Mouse (Mus musculus) ES-E14 (cell line): ENCODE data around the gene Frmd5.

Experiments used
- CHD2 ChIP-seq: IDR thresholded peaks from 2 replicates; pipeline ENCODE4 v1.6.1; 2014; ENCODE audit warnings: mild to moderate bottlenecking, low read depth, low read length, inconsistent platforms
- MAFK ChIP-seq: IDR thresholded peaks from 2 replicates; pipeline ENCODE4 v1.6.1; 2014; ENCODE audit warnings: mild to moderate bottlenecking, low read depth, low read length, inconsistent platforms; ENCODE audit not compliant: insufficient read depth
- ZNF384 ChIP-seq: IDR thresholded peaks from 2 replicates; pipeline ENCODE4 v1.6.1; 2012; ENCODE audit warnings: low read depth, low read length, inconsistent platforms

DNA sequence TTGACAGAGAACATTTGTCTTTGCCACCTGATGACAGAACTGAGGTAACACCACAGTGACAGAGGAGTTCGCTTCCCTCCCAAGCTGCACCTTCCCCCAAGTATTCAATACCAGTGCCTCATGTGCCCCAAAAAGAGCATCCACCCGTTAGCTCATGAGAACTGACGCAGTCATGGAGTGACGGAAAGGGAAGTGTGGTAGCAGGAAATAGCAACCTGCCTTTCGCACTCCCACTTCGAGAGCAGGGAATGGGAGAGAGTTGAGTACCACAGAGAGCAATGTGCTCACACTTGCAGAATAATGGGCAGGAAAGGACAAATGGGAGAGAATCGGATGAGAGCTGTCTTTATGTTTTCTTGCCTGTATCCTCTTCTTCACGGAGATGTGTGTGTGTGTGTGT, 39.2 kb upstream of the Frmd5 start:
- TF ChIP-seq CHD2 = no peak
- TF ChIP-seq ZNF384 = no peak
- TF ChIP-seq MAFK = no peak
